Mouse (Mus musculus): Measurements from ENCODE around the gene Gm26620. TPM values are rescaled to one million over a fixed set of nuclear protein-coding genes. Genes with fewer than 3 reads are reported as not detected.

Gm26620 gene
- under 1 TPM; 0.48 to 0.60 TPM for total RNA-seq (2021)

DNA sequence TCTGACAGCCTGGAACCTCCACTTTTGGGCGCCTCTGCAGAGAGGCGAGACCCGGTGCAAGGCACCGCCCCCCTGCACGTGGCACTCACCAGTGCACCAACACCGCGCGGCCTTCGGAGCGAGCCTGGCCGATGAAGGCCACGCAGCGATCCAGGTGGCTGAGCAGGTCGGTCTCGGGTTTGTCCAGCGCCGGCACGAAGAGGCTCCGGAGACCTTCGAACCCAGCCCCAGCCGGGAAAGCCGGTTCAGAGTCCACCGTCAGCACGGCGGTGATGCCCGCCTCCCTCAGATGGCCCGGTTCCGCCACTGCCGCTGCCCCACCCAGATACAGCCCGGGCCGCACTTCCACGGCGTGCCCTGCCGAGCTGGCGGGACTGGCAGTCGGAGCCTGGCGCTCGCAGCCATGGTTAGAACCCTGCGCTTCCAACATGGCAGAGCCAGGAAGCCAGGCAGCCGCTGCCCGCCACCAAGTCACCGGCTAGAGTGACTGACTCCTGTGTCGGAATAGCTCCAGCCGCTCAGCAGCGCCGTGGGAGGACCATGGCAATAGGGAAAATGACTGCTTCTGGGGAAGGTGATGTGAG, at the start of gene Gm26620, which contains the start of gene Dusp12:
Gm26620 (plus strand) TSS at position 88 of the 584 bp plus-strand sequence.
Dusp12 (minus strand) TSS at position 563 of the 584 bp plus-strand sequence.
- DNase-seq, result peak; percentile 86 to 88

DNA sequence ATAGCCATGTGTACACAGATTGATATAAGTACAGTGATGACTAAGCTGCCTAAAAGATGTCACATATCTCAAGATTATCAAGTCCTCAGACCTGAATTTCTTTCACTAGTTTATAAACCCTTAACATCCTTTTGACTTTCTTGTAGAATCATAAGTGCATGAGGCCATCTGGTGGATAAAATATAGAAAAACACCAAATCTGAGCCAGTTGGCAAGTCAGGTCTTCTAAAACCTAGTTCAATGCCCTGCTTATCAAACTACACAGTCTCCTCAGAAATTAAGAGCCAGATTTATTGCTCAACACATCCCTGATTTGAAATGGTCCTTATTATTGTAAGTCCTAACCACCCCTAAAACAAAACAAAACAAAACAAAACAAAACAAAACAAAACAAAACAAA, 45.2 kb upstream of the Gm26620 start:
- DNase-seq, result no peak

DNA sequence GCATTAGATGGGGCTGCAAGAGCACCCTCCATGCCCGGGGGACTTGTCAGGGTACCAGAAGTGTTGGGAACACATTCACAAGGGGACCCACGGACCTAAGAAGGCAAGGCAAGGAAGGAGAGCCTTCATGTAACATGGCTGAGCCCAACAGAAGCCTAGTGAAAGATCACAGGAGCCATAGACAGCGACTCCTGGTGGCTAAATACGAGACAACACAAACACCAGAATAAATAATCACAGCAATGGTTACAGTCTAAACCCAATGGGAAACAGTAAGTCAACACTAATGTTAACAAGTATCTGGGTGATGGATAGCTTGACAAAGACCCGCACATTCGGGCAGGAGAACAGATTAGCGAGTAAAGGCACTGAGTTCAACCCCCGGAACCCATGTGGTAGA, 40.5 kb upstream of the Gm26620 start:
- no peak for DNase-seq

DNA sequence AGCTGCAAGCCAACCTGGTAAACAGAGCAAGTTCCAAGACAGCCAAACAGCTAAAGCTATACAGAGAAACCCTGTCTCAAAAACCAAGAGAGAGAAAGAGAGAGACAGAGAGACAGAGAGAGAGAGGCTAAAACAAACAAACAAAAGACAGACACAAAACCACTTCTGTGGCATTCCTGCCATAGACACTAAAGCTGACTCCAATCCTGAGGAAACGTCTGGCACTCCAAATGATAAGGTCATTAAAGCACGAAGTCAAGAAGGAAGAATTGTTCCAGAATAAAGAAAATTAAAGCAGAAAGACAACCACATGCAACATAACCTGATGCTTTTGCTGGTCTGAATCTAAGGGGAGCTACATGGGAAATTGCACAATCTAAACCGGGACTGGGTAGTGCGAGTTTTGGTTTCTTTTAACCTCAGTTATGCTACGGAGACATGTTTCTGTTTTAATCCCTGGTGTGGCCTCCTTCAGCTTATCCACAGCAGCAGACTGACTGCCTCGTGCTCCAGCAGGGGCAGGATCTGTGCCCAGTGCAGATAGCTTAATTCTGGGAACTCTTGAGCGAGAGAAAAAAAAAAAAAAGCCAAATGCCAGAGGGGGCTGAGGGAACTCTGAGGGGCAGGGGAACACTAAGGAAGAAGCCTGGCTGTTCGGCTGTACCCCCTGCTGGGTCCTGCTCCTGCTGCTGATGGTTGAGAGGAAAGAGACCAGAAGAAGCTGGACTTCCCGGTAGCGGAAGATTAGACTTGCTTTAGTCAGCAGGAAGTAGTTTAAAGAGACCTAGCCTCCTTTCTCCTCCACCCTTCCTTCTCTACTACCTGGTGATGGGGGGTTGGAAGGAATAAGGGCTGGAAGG, 39.2 kb upstream of the Gm26620 start:
- no peak for DNase-seq

DNA sequence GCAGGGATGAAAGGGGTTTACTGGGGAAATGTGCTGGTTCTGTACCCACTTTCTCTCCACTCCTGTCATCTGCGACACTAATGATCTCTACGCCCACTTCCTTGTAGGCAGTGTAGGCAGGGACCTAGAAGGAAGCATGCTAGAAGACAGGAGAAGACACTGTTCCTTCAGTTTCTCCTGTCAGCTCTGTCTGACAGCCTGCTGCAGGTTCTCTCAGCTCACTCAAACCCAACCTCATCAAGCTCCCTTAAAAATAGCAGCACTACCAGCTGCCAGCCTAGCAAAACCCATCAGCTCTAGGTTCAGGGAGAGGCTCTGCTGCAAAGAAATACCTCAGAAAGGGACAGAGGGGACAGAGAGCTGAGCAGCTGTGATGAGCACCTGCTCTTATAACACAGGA, 34.9 kb upstream of the Gm26620 start:
- DNase-seq, result no peak

DNA sequence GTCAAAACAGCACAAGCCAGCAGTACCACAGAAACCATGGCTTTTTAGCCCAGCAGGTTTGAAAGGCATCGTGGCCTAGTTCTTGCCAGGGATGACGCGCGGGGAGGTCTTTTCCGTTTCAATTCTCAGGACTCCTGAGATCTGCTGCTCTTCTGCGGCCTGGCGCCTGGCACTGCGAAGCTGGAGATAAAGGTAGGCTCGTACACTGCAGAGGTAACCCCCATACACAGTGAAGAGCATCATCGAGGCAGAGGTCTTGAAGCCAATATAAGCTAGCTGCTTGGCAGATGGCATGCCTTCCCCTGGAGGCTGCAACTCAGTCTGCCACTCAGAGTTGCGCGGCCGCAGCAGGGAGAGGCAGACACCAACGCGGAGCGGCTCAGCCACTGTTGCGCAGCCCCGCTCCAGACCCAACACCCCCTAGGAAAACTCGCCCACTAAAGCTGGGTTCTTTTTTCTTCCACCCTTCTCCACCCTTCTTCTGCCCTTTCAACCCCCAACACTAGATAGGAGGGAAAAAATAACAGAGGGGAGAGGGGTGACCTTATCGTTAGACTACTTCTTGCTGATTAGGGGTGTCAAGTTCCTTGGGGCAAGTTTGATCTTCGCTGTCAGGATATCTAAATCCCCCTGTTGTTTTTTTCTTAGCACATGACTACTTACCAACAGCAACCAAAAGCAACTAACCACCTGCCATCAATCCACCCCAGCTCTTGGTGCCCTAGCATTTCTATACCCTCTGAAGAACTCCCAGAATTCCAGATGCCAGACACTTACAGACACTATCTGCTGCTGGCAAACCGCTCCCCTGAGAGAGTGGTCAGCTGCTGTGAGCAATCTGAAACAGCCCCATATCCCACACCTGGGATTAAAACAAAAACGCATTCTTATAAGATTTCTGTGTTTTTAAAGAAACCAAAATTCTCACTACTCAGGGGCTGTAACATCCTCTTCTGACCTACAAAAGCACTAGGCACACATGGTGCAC, 33.9 kb upstream of the Gm26620 start:
- peak in 1 of 2 experiments; percentile 27 for DNase-seq

DNA sequence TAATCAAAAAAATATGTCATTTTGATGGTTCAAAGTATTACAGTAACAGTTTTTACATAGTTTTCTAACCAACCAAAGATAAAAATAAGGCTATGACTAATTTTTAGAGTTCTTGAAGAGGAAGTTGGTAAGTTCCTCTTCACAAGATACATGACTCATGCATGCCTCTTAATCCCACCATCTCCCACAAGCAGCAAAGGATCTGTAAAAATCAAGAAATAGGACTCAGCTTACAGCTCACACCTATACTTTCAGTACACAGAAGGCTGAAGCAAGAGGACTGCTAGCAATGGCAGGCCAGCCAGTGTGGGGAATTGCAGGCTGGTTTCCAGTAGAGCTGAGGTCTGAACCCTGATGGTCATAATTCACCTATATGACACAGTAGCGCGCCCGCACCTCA, 31.3 kb upstream of the Gm26620 start:
- DNase-seq, result no peak

DNA sequence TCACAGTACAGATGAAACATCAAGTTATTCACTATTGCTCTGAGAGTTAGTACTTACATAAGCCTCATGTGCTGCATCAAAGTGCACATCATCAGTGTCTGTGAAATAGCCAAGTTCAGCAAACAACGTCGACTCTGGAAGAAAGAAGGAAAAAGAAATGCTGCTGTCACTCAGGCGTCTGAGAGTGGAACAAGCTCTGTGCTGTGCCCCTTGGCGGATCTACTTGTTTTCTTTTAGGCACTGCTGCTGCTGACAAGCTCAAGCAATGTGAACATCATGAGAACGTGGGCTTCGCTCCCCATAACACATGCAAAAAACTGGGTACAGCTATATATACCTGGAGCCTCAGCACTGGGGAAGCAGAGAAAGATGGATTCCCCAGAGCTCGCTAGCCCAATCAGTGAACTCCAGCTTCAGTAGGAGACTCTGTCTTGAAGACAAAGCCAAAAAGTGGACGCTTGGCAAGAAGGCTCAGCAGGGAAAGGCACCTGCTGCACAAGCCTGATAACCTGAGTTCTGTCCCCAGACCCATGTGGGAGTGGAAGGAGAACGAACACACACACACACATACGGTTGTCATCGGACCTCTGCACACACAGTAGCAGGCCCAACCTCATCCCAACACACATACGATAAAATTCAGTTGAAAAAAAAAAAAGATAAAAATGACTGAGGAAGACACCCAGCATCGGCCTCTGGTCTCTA, 29.7 kb upstream of the Gm26620 start:
- no peak for DNase-seq

DNA sequence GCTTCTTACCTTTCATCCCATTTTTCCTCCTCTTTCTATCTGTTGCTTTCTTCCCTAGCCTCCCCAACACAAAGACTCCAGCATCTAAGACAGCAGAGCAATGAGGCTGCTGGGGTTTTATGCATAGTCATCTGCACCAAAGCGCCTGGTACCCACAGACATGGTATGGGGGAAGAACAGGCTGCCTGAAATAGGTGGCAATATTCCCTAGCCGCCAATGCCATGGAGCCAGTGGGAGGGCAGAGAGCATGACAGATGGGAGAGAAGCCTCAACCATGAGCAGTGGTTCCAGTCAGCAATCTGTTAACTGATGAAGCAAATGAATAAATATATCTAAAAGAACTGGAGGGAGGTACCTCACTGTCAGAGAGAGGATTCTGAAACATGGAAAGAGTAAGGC, 27.5 kb upstream of the Gm26620 start:
- DNase-seq, result peak; percentile 62 to 69

DNA sequence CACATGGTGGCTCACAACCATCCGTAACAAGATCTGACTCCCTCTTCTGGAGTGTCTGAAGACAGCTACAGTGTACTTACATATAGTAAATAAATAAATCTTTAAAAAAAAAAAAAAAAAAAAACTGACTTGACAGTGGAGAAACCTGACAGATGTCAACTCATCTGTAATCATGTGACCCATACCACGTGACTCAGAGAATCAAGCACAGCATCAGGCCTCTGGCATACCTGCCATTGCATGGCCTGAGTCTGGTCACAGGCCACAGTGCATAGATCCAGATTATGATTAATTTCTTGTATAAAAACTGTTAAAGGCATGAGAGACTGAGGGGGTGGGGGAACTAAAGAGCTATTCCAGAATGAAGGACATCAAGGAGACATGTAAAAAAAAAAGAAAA, 26.0 kb upstream of the Gm26620 start:
- no peak for DNase-seq

DNA sequence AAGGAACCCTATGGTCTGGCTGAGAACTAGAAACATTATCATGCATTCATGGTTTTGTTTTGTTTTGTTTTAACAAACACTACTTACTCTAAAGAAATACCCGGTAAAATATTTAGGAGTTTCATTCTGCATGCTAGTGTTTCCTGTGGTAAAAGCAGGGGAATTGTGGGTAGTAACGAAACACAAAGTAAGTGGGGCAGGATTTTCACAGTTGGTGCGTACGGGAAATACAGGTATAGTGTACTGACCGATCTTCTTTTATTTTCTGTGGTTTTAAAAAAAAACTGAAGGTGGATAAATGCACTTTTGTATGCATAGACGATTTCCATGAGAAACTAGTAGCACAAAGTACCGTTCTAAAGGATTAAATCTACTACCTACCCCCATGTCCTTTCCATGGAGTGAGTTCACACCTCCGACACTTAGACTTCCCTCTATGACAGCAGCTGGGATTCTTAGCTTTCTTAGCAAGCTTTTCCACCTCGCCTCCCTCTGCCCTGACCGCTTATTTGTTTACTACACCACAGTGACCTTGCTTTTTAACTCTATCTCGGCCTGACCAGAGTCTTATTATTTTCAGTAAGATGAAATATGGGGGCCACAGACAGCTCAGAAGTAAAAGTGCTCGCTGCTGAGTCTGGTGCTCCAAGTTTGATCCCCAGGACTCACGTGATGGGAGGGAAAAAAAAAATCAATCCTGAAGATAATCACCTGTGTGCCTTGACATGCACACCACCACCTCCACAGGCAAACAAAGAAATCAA, 23.0 kb upstream of the Gm26620 start:
- no peak for DNase-seq

DNA sequence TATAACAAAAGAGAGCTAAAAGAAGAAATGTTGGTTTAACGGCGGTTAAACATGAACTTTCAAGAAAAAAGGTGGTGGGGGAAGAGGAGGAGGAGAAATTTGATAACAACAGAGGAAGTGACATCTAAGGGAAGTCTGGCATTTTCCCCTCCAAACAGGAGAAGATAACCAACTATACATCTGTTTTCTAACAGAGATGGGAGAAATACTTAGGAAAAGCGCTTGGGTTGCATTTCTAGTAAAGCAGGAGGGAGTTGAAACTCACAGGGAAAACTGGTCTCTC, 22.5 kb upstream of the Gm26620 start:
- DNase-seq, result no peak

DNA sequence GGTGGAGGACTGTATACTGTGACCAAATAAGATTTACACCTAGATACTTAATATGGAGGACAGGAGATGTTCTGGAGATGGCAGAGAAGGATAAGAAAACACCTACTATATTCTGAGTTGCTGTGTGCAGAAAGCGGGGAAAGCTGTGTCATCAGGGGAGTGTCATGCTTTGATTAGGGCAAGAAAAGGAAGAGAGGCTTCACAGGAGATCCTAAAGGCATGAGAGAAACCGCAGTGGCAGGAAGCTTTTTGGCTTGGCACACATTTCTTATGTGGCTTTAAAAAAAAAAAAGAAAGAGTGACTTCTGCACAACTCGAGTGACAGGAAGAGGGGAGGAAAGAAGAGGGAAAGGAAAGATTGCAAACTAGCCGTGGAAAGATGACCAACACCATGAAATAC, 21.8 kb upstream of the Gm26620 start:
- DNase-seq, result no peak

DNA sequence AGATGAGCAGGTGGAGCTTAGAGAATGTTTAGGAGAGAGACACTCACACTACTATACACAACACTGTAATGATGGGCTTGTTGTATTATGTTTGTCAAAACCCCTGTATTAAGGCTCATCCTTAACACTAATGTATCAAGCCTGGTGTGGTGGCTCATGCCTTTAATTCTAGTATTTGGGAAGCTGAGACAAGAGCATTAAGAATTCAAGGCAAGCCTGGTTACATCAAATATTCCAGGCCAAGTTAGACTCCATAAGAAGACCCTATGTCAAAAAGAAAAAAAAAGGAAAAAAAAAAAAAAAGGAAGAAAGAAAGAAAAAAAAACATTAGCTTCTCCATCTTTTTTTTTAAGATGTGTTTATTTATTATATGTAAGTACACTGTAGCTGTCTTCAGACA, 20.6 kb upstream of the Gm26620 start:
- DNase-seq, result no peak

DNA sequence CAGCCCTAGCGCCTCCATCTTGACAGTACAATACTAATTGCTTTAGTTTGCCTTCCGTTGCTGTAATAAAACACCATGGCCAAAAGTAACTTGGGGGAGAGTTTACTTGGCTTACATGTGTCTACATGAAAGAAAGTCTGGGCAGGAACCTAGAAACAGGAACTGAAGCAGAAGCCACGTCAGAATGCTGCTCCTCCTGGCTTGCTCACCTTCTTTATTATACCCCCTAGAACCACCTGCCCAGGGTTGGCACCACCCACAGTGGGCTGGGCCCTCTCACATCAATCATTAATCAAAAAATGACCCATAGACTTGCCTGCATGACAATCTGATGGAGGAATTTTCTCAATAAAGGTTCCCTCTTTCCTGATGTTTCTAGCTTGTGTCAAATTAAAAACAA, 20.1 kb upstream of the Gm26620 start:
- no peak for DNase-seq

DNA sequence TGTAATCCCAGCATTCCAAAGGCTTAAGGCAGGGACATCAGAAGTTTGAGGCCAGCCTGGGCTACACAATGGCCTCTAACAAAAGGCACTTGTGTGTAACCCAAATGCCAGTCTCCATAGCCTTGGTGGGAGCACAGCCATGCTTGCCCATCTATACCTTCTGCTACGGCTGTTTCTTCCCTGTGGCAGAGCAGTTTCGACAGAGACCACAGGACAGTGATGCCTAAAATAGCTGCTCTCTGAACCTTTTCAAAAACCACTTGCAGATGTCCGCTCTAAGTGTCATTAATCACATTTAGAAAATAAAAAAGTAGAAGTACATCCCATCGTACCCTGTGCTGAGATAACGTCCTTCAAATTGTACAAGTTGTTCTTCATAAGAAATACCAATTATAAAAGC, 19.5 kb upstream of the Gm26620 start:
- no peak for DNase-seq

DNA sequence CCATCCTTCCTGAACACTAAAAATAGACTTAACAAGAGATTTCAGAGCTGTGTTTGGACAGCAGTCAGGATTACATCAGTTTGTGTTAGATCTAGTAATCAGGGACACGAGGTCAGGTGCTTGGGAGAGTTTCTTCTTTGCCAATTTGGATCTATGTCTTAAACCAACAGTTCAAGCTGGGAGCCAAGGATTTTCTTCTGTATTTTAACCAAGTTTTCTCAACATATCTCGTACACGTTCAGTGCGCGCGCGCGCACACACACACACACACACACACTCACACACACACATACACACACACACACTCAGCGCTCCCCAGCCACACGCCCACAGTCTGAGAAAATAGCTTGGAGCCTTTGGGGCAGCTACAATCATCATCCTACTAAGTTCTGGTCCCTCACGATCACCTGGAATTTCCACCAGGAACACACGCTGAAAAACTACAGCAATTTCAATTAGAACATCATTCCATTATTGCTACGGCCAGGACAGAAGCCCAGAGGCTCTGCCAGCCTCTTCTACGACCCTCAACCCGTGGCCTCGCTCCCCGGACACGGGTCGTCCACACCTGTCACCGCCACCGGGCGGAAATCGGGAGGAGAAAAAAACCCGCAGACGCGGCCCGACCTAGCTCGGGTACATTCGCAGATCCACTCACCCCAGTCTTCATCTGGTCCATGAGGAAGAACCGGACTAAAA, 17.7 kb upstream of the Gm26620 start:
- DNase-seq, result no peak

DNA sequence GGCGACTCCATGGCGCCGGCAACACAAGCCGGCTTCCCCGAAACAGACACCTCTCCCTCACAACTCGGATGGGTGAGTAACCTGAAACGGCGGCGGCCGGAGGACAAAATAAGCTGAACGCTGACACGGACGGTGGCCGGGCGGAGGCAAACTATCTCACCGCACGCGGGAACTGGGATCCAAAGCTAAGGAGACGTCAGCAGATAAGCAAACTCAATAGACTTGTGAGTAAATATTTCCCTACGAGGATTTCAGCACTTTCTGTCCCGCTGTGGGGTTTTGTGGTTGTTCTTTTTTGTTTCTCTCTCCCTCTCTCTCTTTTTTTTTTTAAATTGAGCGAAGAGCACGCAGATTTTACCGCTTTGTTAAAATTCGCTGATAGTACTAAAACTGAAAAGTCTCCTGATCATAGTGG, 17.2 kb upstream of the Gm26620 start, which contains the start of gene Atf6:
Atf6 (minus strand) TSS at position 81 of the 415 bp plus-strand sequence.
- peak; percentile 95 to 96 for DNase-seq

DNA sequence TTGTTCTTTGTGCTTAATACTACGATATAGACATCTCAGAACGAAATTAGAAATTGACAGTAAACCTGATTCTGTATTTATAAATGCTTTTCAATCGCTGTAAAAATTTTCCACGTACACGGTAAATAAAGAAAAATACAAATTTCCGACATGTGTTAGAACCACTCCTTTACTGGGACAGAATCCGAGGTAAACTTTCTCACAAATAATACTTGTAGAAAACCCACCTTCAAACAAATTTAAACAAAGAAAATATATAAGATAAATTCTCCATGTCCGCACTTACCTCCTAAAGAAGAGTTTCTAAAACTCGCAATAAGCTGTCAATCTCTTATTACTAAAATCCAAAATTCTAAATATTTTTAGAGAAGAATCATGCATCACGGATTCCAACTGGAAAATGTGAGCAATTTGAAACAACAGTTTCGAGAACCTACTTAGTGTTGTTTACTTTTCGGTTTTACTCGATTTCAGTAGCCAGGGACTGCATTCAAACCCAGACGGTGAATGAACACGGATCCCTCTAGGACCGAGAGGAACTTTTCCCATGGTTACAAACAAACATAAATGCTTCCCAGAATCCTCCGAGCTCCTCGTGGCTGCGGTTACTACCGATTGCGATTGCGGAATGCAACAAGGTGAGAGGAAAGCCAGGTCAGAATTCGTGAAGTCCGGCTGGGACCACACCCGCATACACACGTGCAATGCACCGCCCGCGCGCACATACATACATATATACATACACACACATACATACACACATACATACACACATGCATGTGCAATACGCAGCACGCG, 16.6 kb upstream of the Gm26620 start:
- DNase-seq, result peak; percentile 67 to 75

DNA sequence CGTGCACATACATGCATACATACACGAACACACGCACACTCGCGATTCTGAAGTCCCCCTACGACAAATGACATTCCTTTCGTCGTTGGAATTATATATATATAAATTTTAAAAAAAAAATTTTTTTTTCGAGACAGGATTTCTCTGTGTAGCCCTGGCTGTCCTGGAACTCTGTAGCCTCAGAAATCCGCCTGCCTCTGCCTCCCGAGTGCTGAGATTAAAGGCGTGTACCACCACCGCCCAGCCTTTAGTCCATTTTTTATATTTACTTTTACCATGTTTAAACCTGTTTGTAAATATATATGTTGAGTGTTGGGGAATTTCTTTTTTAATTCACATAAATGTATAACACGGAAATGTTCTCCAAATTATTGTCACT, 16.0 kb upstream of the Gm26620 start:
- DNase-seq, result no peak
